Mouse (Mus musculus) kidney, adult 10 weeks (tissue): ENCODE data around the gene Gp1bb. TPM values are rescaled to one million over a fixed set of nuclear protein-coding genes. Genes with fewer than 3 reads are reported as not detected.

Experiments used
- polyA plus RNA-seq: library from polyadenylated mRNA; stranded (reverse); fragments of 350-450 nt; fragmentation: Illumina TruSeq; extraction: RNeasy Lipid Tissue Mini Kit (QIAGEN cat#74804); gene quantifications from one replicate; pipeline ENCODE4 v1.2.3, GENCODE M21; 2014; ENCODE audit warnings: low read depth, low replicate concordance

Gene Gp1bb
- polyA plus RNA-seq: not detected

GRCm38 (mm10) chr16:18622019-18622418, at the start of gene Gp1bb:
Gene Gp1bb, minus strand, starts transcription at chr16:18622403.

GRCm38 (mm10) chr16:18629390-18630231, 7.4 kb upstream of the Gp1bb start, which contains the start of gene Sept5:
Gene Sept5, minus strand, starts transcription at chr16:18629954.

GRCm38 (mm10) chr16:18626376-18626878, 4.2 kb upstream of the Gp1bb start, which contains the start of gene Gm49601:
Gene Gm49601, minus strand, starts transcription at chr16:18626427.

GRCm38 (mm10) chr16:18589804-18590790, 32.1 kb downstream of the Gp1bb start, which contains the start of gene Tbx1:
Gene Tbx1, minus strand, starts transcription at chr16:18590671.

Other genes starting within 250 kb of the Gp1bb start
- 2.0 TPM for gene Txnrd2, start 196.0 kb downstream of the Gp1bb start, polyA plus RNA-seq
- gene Comt, start 195.6 kb downstream of the Gp1bb start, polyA plus RNA-seq: 21.7 TPM
- 0.28 TPM for gene Gnb1l, start 123.7 kb downstream of the Gp1bb start, polyA plus RNA-seq
- gene Rtl10, start 123.5 kb downstream of the Gp1bb start, polyA plus RNA-seq: not detected
- gene Tbx1, start 31.7 kb downstream of the Gp1bb start, polyA plus RNA-seq: not detected
- gene Gm49601, start 4.0 kb upstream of the Gp1bb start, polyA plus RNA-seq: not detected
- not detected for gene Sept5, start 7.6 kb upstream of the Gp1bb start, polyA plus RNA-seq
- gene Cldn5, start 154.4 kb upstream of the Gp1bb start, polyA plus RNA-seq: not detected
- gene Ufd1, start 189.4 kb upstream of the Gp1bb start, polyA plus RNA-seq: 60.8 TPM
- gene Cdc45, start 189.6 kb upstream of the Gp1bb start, polyA plus RNA-seq: 1.1 TPM
- gene 2510002D24Rik, start 214.2 kb upstream of the Gp1bb start, polyA plus RNA-seq: 7.0 TPM
- gene Gm28539, start 214.2 kb upstream of the Gp1bb start, polyA plus RNA-seq: not detected